Mouse (Mus musculus) mature B cell (primary cell): ENCODE results near the gene Triml2.

Experiments
- in situ Hi-C: fragments of 300-500 bp; cut with MboI; formaldehyde crosslinking; loops from 2 replicates; pipeline ENCODE4 v1.14.3; 2019

The Triml2 gene

DNA sequence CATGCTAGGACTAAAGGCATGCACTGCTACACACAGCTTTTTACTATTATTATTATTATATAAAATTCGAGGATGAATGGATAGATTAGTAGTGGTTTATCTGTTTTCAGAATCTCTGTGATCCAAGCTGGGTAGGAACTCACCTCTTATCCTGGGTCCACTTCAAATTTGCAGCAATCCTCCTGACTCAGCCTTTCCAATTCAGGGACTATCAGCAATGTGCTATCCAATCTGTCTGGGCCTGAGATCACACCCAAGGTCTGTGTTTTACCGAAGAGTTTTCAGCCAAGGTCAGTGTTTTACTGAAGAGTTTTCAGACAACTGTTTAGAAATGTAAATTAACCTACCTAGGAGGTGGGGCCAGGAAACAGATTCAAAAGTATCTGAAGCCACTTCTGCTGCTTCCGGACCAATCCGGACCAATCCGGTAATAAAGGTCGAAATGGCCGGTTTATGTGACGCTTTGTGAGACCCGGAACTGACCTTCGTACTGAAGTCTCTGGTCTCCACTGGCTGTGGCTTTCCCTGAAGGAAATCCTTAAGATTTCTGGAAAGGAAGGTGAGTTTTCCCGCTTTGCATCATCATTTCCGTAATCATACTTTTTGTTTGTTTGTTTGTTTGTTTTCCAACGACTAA lies at the start of gene Triml2:
TSS of gene Triml2 (plus strand) at position 488 of the 637 bp plus-strand sequence.
- in situ Hi-C loops, result no loop called here

DNA sequence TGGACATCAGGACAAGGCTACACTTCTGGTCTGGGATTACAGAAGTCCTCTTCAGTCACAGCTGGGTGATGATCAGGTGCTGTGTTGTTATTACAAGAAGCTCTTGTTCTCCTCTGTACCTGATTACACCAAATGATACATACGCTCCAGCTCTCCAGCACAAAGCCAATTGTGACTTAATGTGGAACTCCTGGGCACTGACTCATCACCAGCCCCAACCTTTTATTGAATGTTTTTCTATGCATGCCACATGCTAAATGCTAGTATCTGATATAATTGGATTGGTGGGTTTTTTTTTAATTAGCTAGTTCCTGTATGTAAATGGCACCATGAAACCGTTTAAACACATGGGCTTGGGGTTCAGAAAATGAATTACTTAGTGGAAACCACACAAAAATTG lies 39.0 kb upstream of the Triml2 start, which contains the start of gene Triml1:
TSS of gene Triml1 (minus strand) at position 101 of the 400 bp plus-strand sequence.
- in situ Hi-C loops, result no loop called here

DNA sequence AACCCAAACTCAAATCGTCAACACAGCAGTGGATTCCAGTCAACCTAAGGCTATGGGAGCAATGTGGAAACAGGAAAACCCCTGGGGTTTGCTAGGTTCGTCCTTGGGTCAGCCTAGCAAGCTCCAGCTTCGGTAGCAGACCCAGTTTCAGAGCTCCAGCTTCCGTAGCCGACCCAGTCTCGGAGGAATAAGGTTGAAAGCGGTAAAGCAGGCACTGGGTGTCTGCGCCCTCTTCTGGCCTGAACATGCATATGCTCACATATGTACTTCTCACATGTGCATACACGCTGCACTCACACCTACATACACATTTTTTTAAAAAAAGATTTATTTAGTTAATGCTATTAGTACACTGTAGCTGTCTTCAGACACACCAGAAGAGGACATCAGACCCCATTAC lies 31.0 kb upstream of the Triml2 start:
- in situ Hi-C loops, result no loop called here

DNA sequence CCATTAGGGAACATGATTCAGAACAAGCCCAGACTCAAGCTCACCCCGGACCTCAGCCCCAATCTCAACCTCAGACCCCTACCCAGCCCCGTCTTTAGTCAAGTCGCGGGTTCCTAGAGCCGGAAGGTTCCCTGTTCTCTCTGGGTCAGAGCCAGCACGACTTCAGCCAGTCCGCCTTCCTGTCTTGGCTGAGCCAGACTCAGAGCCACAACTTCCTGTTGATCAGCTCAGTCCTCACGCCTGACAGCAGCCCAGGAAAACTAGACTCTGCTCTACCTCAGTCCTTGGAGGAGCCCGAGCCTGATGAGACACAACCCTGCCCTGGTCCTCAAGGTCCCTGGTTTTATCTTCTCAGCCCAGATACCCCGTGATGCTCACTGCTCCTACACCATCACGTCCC lies 17.1 kb upstream of the Triml2 start:
- in situ Hi-C loops, result no loop called here

DNA sequence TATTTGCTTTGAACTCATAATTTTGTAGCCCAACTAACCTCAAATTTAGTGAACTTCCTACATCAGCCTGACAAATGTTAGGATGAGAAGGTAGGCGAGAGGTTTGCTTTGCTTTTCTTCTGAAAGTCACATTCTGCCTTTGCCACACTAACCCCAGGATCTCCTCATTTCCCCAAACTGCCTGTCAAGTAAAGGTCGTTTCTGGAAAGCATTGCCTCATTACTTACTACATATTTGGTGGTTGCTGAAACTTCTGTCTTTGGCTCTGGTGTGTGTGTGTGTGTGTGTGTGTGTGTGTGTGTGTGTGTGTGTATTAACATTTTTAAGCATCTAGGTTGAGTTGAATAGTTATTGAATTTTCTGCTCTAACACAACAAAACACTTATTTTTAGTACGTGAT lies 15.9 kb upstream of the Triml2 start:
- in situ Hi-C loops, result no loop called here

DNA sequence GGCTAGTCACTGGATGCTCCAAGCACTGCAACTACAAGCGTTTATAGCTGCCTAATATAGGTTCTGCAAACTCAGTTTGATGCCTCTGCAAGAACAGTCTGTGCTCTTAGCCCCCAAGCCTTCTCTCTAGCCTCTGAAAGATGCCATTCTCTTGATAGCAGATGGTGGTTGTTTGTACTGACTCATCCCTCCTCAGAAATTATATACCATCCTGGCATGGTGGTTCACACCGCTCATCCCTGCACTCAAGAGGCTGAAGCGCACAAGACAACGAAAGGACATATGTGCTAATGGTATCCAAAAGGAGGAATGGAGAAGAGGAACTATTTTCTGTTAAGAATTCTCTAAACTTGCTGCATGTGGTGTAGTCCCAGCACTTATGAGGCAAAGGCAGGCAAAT lies 12.3 kb upstream of the Triml2 start:
- in situ Hi-C loops, result no loop called here

DNA sequence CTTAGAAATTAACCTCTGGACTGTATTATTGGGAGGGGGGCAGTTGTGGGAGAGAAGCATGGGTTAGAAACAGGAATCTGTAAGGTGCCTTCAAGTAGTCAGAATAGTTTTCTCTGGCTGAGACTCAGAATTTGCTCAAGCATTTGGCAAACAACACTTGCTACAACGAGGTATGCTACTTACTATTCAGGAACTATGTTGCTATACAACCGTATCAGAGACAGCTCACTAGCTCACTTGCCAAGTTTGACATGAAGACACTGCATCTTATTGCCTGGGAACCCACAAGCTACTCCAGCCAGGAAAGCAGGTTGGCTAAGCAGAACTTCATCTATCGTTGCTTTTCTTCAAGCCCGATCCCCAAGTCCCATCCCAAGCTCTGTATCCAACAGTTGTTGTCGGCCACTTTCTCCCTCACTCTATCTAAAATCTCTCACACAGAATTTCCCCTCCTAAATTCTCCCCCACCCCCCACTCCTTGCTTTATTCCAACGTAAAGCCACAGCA lies 11.0 kb upstream of the Triml2 start:
- in situ Hi-C loops, result no loop called here

DNA sequence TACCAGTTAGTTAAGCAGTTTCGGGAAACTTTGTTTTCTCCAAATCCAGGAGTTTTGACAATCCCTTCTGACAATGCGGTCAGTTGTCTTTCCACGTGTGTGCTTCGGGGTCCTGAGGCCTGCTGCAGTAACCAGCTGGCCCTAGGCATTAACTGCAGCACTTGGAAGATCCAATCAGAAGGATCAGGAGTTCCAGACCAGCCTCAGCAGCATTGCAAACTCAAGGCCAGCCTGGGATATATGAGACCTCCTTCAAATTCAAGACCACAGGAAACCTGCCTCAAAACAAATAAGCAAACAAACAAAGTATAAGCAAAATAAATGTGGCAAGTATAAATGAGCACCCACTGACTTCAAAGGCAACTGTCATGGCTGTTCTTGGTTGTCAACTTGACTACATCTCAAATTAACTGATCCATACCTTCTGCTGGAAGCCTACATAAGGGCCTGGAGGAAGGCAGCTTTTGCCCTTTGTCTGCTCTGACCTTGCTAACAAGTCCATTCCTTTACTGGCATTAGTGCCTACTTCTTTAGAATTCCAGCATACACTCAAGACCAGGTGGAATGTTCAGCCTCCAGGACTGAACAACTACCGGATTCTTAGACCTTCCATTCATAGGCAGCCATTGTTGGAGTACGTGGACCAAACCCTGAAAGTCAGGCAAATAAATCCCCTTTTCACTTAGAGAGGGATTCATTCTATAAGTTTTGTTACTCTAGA lies 3.4 kb upstream of the Triml2 start:
- in situ Hi-C loops, result no loop called here

DNA sequence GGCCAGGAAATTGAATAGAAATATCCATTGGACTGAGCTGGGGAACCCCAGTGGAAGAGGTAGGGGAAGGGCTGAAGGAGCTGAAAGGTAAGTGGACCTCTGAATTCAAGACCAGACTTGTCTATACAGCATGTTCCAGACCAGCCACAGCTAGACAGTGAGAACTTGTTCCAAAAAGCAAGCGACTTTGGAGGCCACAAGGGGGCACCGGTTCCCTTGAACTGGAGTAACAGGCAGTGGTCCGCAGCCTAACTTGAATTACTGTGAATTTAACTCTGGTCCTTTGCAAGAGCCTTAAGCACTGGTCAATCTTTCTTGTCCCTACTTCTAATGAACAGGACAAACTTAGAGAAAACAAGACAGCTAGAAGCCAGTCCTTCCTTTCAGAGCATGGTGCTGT lies 2.1 kb upstream of the Triml2 start:
- in situ Hi-C loops, result no loop called here

DNA sequence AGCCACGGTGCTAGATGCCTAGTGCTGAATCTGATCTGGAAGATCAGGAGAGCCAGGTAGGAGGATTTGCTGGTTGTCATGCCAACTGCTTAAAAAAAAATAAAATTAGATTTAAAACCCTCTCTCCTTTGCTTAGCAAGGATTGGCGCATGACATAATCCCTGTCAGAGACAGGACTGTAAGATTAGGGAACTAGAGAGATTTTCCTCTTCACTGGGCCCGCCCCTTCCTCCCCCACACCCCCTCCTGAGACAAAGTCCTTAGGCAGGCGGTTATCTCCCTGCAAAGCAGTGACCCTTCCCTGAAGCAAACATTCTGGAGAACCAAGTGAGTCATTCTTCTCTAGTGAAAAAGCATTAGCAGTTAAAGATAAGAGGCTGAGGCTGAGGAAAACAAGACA lies 1.2 kb upstream of the Triml2 start:
- in situ Hi-C loops, result no loop called here

DNA sequence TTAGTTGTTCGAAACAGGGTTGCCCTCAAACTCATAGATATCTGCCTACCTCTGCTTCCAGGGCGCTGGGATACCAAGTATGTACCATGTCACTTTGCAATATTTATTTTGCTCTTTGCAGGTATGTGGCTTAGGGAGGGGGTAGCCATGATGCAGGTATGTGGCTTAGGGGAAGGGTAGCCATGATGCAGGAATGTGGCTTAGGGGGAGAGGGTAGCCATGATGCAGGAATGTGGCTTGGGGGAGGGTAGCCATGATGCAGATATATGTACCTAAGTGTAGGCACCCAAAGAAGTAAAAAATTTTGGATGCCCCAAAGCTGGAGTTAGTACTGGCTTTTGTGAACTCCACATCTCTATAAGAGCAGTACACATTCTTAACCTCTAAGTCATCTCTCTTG lies 1.9 kb downstream of the Triml2 start:
- in situ Hi-C loops, result no loop called here

DNA sequence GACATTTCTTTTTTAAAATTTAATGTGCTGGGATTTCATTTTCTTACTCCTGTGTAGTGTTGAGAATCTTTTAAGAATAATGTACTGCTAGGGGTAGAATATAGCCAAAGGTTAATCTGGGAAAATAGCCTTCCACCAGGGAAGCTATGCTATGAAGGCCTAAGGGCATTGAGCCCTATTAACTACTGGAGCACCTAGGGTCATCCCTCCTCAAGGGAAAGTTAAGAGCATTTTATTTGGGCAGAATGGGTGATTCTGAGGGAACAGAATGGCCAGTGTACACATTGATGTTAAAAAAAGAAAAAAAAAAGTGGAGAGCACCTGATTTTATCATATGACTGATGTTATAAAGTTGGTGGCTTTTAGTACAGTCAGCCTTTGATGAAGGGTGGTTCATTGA lies 35.2 kb downstream of the Triml2 start:
- in situ Hi-C loops, result no loop called here

DNA sequence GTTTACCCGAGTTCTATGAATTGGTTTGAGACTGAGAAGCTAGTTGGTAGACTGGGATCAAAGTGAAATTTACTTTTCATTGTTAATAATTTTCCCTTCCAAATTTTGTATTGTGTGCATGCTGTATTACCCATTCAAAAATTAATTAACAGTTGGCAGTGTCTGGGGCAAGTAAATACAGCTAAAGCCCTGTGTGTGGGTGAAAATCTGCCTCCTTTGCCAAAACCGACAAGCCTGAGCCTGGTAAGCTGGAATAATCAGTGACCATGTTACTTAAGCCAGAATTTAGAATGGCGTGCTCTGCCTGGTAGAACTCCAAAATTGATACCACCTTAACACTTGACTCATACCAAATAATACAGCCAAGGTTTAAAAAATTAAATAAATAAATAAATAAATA lies 63.0 kb downstream of the Triml2 start:
- in situ Hi-C loops, result no loop called here
